Mouse (Mus musculus) layer of hippocampus, postnatal 36 days (tissue): Measurements from ENCODE around the gene Asic4. TPM values are rescaled to one million over a fixed set of nuclear protein-coding genes. Genes with fewer than 3 reads are reported as not detected.

Source experiments
- DNase-seq, 2 experiments: peaks; one replicate each; pipeline ENCODE4 v3.0.0; 2022
- total RNA-seq, 2 experiments: library from RNA; stranded (reverse); gene quantifications; 2 replicates each; pipeline ENCODE4 v1.2.3; 2021

Asic4 gene
- total RNA-seq, 2 experiments from 2014 or later, result 6.5 to 7.4 TPM

DNA sequence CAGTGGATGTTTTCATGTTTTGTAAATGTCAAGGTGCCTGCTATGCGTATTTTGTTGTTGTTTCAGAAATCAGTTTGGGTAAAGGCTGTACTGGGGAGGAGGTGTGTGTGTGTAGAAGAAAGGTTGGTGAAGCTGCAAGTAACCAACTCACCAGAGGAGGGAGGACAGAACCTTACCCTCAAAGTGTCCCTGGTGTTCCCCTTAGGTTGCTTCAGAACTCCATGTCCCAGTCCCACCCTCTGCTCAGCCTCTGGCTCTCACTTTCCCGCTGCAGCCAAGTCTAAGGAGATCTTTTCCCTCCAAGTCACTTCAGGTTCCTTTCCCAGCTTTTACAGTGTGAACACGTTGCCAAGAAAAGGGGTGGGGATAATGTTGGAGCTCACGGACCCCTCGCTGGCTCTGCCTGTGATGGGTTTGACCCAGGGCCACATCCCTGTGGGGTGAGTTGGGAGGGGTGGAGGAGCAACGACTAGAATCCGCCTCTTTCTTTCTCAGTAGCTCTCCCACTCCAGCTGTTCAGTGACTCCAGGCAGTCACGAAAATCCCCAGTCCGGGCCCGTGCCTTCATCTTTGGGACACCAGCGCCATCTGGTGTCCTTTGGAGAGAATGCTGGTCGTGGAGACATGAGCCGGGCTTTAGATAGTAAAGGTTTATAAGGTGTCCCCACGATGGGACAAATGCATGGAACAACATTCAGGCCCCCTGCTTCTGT, 17.1 kb downstream of the Asic4 start:
- DNase-seq, result peak; percentile 81 to 84

DNA sequence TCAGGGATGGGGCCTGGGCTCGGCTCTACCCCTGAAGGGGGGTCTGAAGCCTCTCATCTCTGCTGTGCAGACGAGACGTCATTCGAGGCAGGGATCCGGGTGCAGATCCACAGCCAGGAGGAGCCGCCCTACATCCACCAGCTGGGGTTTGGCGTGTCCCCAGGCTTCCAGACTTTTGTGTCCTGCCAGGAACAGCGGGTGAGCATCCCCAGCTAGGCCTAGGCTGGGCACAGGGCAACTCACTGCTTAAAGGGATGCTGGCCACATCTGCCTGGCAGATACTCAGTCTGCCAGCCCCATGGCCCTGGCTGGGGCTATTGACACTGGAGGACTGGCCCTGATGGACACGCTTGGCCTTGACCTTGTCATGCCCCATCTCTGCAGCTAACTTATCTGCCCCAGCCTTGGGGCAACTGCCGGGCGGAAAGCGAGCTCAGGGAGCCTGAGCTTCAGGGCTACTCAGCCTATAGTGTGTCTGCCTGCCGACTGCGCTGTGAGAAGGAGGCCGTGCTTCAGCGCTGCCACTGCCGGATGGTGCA, 19.1 kb downstream of the Asic4 start:
- DNase-seq, result no peak

DNA sequence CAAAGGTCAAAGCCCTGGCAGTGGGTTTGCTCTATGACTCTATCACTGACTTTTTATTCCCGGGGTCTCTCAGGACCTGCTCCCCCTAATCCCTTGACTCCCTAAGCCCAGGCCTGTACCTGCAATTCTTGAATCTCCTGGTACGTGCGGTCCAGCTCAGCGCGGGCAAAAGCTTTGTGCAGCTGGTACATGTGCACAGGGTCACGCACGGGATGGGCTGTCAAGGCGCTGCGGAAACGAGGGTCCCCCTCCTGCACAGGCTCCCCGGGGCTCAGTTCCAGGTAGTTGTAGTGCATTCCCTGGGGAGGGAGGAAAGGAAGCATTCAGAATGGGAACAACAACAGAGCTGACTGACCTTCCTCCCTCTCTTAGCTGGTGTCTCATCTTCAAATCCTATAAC, 26.2 kb downstream of the Asic4 start:
- no peak for DNase-seq

DNA sequence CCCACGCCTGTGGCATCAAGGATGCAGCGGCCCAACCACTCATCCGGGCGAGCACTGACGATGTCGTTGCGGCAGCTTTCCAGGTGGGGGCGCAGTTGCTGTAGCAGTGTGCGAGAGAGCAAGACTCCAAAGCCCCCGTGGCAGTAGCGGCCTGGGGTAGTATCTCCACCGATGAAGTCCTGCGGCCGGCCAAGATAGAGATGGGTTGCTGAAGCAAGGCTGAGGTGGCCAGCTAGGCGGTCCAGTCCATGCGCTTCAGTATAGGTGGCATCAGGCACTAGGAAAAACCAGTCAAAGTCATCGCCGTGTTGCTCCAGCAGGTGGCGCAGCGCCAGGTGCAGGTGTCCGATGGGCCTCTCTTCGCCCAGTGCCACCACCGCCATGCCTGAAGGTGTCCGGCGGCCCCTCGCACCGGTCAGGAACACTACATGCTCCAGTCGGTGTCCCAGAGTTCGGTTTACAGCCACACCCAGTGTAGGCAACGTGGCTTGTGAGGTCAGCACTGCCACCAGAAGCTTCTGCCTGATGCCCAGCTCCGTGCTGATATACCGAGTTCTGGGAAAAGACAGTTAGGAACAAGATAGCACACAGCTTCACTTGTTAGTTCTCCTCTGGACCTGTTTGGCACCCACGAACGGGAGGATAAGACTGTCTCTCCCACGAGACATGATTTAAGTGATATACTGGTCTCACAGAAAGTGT, 27.2 kb downstream of the Asic4 start:
- peak; percentile 79 to 86 for DNase-seq

DNA sequence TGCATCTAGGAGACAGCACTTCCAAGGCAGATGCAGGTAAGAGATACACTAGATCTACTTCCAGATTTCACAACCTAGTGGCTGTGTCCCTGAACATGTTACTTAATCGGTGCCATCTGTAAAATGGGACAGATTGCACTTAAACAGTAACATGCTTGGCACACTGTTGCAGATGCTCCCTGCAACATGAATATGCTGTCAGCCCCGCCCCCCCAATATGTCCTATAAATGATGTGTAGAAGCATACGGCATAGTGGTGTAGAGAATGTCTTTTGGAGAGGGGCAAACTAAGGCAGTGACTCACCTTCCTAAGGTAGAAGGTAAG, 27.7 kb downstream of the Asic4 start:
- DNase-seq, result peak in 1 of 2 experiments; percentile 29

DNA sequence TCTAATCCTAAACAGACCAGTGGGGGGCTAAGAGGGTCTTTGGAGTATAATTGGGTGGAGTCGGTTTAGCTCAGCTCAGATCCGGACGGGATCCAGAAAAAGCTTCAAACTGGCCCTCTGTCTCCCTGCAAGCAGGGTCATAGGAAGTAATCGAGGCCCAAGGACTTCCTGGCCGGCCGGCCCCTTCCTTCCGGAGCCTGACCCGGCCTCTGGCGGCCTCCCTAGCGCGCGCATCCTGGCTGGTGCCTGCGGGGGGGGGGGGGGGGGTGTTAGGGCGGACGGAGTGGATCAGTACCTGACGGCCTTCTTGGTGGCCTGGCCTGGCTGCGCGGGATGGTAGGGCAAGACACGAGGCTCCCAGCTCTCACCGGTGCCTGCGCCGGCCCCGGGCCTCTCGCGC, 28.3 kb downstream of the Asic4 start:
- no peak for DNase-seq

DNA sequence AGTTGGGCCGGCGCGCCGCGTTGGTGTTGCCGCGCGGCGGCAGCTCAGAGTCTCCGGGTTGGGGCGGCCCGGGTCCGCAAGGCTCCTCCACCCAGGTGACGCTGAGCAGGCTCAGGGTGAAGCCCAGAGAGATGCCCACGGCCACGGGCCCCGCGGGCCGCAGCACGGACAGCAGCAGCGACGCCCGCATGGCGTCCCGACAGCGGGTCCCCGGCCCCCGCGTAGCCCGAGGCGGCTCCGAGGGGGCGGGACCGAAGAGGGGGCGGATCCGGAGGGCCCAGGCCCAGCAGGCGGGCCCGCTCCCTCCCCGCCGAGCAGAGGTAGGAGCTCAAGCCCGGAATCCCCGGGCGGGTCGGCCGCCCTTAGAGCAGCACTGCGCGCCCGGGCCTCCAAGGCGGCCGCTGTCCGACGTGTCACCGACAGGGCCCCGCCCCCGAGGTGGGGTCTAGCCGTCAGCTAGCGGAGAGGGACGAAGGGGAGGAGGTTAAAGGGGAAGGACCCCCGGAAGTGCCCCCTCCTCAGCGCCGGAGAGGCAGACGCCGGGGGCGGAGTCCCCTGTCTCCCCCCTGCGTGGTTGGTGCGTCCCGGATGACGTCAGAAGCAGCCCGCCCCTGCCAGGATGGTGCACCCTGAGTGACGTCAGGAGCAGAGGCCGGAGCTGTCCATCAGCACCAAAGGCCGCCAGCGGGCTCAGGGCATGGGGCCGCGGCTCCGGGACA, 28.8 kb downstream of the Asic4 start, which contains the start of the genes Chpf and Tmem198:
Chpf (minus strand) TSS at position 392 of the 719 bp plus-strand sequence.
Tmem198 (plus strand) TSS at position 617 of the 719 bp plus-strand sequence.
- DNase-seq, result peak; percentile 98 to 99

DNA sequence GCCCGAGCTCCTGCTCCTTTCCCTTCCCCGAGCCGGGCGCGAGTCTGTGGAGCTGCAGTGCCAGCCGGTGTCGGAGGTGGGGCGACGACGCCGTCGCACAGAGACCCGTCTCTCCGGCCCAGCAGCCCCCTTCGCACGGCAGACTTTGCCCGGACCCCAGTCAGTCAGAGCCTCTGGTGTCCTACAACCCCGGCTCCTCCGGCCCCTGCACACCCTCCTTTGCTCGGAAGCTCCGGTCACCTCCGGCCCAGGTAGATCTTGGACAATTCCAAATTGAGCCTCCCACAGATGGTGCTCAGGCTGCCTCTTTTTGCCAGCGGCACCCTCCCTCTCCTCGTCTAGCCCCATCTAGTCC, 29.4 kb downstream of the Asic4 start:
- peak in 1 of 2 experiments; percentile 35 for DNase-seq

DNA sequence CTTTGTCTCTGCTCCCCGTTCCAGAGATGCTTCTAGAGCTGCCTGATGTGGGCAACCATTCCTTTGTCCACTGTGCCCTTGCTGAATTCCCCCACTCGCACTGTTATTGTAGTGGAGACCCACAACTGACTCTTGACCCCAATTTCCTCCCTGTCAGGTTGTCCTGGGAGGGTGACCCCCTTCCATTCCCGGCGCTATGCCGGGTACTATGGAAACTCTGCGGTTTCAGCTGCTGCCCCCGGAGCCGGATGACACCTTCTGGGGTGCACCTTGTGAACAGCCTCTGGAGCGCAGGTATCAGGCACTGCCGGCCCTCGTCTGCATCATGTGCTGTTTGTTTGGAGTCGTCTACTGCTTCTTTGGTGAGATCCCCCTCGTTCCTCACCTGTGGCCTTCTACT, 29.8 kb downstream of the Asic4 start:
- no peak for DNase-seq

DNA sequence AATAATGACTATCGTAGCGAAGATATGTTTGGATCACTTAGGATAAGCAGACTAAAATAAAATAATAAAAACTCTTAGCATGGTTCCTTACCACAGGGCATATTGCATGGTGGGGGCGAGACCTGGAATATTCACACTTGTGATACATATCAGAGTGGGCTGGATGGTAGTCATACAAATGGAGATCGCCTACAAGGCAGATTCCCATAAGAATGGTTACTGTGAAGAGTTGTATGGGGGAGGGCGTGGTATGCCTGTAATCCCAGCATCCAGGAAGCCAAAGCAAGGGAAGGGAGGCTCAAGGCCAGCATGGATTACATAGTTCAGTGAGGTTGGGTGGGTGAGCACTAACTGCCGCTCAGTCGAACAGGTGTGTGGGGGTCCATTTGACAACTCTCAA, 30.5 kb downstream of the Asic4 start:
- DNase-seq, result peak in 1 of 2 experiments; percentile 23

DNA sequence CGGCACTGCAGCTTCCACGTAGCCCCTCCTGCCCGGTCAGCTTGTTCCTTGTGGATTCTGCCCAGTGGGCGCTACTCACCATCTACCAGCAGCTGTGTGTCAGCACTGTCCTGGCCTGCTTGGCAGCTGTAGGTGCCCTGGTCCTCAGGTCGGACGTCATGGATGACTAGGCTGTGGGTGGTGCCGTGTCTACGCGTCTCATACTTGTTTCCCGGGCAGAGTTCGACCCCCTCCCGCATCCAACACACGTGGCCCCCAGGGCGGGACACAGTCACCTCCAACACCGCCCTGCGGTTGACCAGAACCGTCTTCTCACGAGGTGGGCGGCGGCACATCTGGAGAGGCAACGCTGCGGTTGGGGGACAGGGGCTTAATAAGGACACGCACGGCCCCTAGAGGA, 36.3 kb downstream of the Asic4 start:
- no peak for DNase-seq

DNA sequence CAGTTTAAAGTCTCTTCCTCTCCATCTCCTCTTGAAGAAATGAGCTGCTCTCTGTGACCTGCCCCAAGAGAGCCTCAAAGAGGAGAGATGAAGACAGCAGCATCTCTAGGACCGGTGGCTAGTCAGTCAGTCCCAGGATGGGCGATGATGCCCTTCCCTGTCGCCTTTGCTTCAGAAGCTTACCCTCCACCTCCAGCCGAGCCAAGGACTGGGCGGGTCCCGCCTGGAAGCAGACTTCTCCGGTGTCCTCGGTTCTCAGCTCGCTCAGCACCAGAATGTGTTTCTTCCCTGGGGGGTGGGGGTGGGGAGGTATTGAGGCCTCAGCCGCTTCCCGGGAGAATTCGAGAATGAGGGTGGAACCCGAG, 36.8 kb downstream of the Asic4 start:
- no peak for DNase-seq

DNA sequence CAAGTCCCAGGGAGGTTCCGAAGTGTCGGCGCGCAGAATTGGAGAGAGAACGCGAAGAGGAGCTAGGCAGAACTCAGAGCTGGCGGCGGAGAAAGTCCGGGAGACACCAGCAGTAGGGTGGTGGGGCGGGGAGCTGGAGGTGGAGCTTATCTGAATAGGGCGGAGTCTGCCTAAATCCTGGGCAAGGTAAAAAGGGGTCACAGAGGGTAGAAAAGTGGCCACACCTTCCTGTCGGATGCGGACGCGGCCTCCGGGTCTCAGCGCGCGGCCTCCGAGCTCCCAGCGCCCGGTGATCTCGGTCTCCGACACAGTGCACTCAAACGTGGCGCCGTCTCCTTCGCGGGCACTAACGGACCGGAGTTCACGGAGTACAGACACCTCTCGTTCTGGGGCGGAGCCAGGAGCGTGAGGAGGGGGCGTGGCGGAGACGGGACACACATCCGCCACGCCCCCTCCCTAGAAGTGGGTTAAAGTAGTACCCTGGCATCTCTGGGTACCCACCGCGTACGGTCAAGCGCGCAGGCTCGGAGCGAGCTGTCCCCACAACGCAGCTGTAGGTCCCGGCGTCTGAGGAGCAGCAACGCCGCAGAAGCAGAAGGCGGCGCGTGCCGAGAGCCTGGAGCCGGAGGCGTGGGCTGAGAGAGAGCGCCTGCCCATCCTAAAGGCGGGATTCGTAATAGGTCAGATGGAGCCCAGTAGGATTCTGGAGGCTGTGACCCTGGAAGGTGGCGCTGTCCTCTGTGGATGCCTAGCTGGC, 37.3 kb downstream of the Asic4 start:
- DNase-seq, result peak; percentile 47 to 50

DNA sequence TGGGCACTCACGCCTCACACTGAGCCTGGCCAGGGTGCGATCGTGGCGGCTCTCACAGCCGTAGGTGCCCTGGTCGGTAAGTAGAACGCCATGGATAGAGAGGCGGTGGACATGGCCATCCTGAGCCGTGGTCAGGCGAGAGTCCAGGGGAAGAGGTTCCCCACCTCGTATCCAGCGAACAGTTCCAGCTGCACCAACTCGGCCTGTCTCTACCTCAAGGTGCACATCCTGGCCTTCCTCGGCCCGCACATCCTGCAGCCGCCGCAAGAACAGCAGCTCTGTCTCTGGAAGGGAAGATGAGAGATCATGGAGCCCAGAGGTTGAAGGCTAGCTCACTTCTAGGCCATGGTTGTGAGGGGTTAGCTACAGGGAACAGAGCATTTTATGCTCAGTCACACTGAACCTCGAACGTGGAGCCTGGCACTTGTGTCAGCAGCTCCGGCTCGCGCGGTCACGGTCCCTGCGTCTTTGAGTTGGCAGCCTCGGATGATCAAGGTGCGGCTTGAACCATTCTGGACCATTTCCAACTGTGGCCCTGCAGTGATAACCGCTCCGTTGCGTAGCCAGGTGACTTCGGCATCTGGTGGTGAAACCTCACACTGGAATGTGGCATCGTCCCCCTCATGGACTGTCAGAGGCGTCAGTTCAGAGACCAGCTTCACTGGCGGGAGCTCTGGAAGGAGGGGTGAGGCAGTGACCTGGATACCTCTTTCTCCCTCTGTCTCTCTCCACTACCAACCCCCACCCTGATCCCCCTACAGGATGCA, 40.7 kb downstream of the Asic4 start:
- no peak for DNase-seq

DNA sequence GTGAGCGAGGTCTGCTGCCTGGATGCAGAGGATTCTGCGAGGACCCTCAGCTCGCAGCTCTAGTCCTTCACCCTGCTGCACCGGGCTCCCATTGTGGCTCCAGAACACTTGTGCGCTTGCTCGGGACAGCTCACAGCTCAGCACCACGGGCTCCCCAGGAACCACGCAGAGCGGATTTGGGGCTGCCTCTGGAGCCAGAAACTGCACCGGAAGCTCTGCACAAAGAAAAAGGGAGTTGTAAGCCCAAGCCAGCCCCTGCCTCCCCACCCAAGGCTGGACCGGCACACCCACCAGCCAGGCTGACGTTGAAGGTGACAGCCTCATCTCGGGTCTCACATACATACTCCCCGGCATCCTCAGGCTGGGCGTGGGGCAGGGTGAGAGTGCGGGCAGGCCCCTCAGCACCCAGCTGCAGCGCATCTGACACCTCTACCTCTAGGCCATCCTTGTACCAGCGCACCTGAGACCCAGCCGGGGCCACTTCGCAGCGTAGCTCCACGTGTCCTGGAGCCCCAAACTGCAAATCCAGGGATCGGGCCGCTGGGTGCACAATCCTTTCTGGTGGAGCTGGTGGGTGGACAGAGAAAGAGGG, 42.4 kb downstream of the Asic4 start:
- no peak for DNase-seq

DNA sequence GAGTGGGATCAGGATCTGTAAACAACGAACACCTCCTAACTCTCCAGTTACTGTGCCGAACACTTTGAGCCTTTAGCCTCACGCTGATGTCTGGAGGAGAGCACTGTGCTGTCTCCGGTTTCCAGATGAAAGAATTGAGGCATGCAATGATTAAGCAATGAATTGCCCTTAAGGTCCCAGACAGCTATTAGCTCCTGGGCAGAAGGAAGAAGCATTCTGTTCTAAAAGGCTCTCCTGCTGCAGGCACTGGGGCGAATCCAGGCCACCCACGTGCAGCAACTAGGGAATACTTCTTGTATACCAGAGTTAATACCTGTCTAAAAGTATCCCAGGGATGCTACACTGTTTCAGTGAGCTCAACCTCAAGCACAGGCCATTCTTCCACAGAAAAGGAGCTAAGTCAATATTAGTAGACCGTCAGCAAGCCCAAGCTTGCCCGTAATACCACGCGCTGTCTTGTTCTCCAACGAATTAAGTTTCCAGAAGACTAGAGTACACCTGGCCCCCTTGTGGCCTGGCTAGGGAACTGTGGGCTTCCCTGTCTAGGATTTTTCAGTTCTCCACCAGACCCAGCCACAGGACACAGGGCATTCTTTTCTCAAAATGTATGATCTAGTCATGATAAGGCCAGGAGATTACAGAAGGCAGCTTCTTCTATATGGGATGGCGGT, 44.8 kb downstream of the Asic4 start:
- DNase-seq, result no peak

DNA sequence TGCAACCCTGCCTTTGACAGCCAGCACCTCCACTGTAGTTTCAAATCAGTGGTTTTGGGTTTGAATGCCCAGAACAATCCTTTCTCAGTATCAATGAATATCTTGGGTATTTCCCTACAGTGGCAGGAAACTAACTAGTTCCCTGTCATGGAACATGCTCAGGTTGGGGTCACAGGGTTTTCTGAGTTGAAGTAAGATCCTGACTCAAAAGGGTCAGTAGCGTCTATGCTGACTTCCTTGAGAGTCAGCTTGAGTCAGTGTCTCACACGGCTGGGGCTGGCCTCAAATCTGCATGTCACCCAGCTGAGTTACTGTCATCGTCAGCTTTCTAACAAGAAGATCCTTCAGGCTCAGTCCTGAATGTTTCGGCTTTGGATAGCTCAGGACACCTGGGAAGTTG, 48.7 kb downstream of the Asic4 start:
- DNase-seq, result no peak

DNA sequence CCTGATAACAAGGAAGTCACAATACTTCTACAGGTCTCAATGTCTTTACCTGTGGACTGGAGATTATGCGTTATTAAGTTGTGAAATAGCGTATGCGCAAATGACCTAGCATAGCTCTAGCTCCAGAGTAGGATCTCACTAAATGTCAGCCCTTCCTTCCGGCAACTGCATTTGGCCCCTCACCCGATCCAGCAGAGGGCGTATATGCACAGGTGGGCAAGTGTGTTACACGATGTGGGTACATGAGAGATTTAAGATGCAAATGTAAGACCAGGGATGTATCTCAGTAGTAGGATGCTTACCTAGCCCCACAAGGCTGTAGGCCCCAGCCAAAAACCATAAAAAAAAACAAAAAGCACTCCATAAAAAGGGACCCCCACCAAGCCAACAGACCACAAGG, 49.2 kb downstream of the Asic4 start:
- DNase-seq, result no peak

DNA sequence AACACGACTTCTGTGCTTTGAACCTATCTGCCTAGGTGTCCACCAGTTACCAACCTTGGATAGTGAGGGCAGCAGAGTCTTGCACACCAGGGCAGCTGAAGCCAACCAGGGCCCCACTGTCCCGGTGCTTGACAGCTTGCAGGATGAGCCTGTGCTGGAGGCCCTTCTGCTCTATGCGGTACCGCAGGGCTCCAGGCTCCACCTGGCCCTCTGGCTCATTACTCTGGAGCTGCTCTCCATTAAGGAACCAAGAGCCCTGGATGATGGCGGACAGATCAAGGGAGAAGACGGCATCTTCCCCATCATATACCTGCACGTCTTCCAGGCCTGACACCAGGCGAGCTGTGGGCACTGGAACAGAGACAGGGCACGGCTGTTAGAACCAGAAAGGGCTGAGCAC, 51.7 kb downstream of the Asic4 start:
- no peak for DNase-seq

DNA sequence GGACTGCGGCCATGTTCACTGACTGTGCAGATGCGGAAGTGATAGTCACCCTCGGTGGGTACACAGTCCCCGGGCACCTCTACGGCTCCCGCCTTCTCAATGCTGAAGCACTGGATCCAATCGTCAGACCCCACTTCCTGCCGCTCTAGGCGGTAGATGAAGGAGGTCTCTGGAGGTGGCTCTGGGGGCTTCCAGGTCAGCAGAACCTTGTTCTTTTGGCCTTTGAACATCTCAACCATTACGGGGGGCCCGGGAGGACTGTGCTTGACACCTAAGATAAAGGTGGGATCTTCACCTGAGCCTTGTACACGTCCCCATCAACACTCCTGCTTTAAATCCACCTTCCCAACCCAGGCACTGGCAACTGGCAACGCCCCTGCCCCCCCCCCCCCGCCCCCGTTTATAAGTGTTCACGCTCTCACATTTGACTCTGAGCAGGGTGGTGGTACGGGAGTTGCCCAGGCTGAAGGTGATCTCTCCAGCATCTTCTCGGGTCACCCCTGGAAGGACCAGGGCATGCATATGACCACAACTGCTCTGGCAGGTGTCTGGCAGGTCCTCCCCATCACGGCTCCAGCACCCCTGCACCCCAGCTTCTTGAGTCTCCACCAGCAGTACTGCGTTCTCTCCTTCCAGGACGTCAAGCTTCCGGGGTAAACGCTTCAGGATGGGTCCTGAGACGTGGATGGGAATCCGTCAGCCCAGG, 52.9 kb downstream of the Asic4 start:
- DNase-seq, result no peak
